Mouse (Mus musculus) liver, embryonic 11.5 days (tissue): ENCODE measurements around the gene Stk10. TPM values are rescaled to one million over a fixed set of nuclear protein-coding genes. Genes with fewer than 3 reads are reported as not detected.

Experiments used
- ATAC-seq: fragments of 200-750 bp; cut with Nextera tagmentation; replicated peaks from 2 replicates; pipeline ENCODE4 v1.8.0; 2017; ENCODE audit warnings: moderate number of reproducible peaks, mild to moderate bottlenecking, moderate TSS enrichment, moderate library complexity; ENCODE audit not compliant: low FRiP score
- DNase-seq: peaks from one replicate; pipeline ENCODE4 v3.0.0-alpha.2; 2017; ENCODE audit warnings: low spot score
- H3K27ac ChIP-seq: fragments of 300-500 bp; sonication (generic); 2 replicates; pipeline ENCODE4 v1.5.1; 2014; ENCODE audit warnings: mild to moderate bottlenecking, low read depth, low read length, control low read depth
- H3K27me3 ChIP-seq: fragments of 300-500 bp; sonication (generic); replicated peaks from 2 replicates; pipeline ENCODE4 v1.6.1; 2014; ENCODE audit warnings: low read length, mixed read lengths; ENCODE audit not compliant: control insufficient read depth, insufficient read depth
- H3K36me3 ChIP-seq: fragments of 300-500 bp; sonication (generic); 2 replicates; pipeline ENCODE4 v1.6.1; 2014; ENCODE audit warnings: mild to moderate bottlenecking, low read length, moderate library complexity, mixed read lengths; ENCODE audit not compliant: control insufficient read depth, insufficient read depth
- H3K4me1 ChIP-seq: fragments of 300-500 bp; sonication (generic); replicated peaks from 2 replicates; pipeline ENCODE4 v1.6.1; 2014; ENCODE audit warnings: low read length, mixed read lengths; ENCODE audit not compliant: control insufficient read depth, insufficient read depth
- H3K4me2 ChIP-seq: fragments of 300-500 bp; sonication (generic); 2 replicates; pipeline ENCODE4 v1.6.1; 2014; ENCODE audit warnings: mild to moderate bottlenecking, control low read depth, moderate library complexity
- H3K4me3 ChIP-seq: fragments of 300-500 bp; sonication (generic); 2 replicates; pipeline ENCODE4 v1.5.1; 2014; ENCODE audit warnings: low read depth, low read length, control low read depth
- H3K9ac ChIP-seq: fragments of 300-500 bp; sonication (generic); 2 replicates; pipeline ENCODE4 v1.6.1; 2014; ENCODE audit warnings: low read depth, low read length, control low read depth
- H3K9me3 ChIP-seq: fragments of 300-500 bp; sonication (generic); 2 replicates; pipeline ENCODE4 v1.6.1; 2016; ENCODE audit warnings: low read length, inconsistent platforms, mixed read lengths; ENCODE audit not compliant: control insufficient read depth
- WGBS: fragments of 180-500 bp; shearing (Covaris S2); extraction: QIAGEN DNeasy Blood & Tissue Kit; methylation state at CpG from one replicate; pipeline ENCODE4 v1.1.7; 2014; 5-methylcytosine and 5-hydroxymethylcytosine counted together
- polyA plus RNA-seq: library from polyadenylated mRNA; unstranded; fragments of >200 nt; fragmentation: Nextera tagmentation; extraction: Ambion mirVana; gene quantifications from 2 replicates; pipeline ENCODE4 v1.2.1, GENCODE M21; 2014

Stk10 gene
- polyA plus RNA-seq, 1 experiment from 2014 or later: 5.8 TPM

DNA sequence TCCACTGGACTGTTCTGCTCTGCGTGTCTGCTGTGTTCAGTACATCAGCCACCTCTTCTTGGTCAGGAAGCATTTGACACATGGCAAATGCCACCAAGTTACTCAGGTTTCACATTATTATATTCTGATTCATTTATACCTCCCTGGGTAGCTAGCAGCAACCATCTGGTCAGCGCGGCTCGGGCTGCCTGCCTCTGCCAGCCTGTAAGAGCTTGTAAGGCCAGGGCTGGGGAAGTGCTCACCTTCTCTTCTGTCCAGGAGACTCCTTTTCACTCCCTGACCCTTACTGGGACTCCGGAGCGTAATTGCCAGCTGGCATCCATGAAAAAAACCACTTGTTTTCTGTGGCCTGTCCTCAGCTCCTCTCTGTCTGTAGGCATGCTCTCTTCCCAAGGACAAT, 16.1 kb downstream of the Stk10 start:
- Histone ChIP-seq H3K27me3 (no peaks in the 10 kb centered on the region), H3K4me1 (peaks cover 30% of the 10 kb centered on the region), H3K4me2 (no peak overlapping the region), H3K27ac (no peak overlapping the region), H3K36me3 (peaks cover 2% of the 10 kb centered on the region; the same call in 1 of the 2 replicates), H3K9me3 (no peaks in the 10 kb centered on the region), H3K4me3 (no peak overlapping the region), H3K9ac (no peak overlapping the region)
- no peak for ATAC-seq
- WGBS: 90% methylated on average over 6 of the region's 6 CpGs
- no peak for DNase-seq

DNA sequence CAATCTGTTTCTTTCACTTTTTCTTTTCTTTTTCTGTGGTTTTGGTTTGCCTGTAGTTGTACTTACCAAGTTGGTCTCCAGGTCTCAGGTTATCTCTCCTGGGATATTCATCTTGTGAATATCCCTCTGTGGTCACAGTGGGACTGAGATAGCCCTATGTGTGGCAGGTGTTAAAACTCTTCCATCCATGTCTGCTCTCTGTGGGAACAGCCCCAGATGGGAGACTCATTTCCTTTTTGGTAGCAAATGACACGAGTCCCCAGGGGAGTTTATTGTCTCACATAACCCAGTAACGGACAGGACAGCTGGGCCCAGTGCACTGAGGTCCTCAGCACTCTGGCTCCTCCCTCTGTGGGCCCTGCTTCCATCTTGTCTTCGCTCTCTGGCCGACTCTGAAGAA, 17.0 kb downstream of the Stk10 start:
- DNase-seq (no peak), ATAC-seq (no peak)
- no peak overlapping the region for H3K4me2 ChIP-seq
- peaks cover 36% of the 10 kb centered on the region for H3K4me1 ChIP-seq
- no peak overlapping the region for H3K9ac ChIP-seq
- H3K9me3 ChIP-seq: no peaks in the 10 kb centered on the region
- no peaks in the 10 kb centered on the region for H3K27me3 ChIP-seq
- no peaks in the 10 kb centered on the region for H3K36me3 ChIP-seq
- no peak overlapping the region for H3K4me3 ChIP-seq
- H3K27ac ChIP-seq: no peak overlapping the region
- 66% methylated on average over 4 of the region's 4 CpGs for WGBS

DNA sequence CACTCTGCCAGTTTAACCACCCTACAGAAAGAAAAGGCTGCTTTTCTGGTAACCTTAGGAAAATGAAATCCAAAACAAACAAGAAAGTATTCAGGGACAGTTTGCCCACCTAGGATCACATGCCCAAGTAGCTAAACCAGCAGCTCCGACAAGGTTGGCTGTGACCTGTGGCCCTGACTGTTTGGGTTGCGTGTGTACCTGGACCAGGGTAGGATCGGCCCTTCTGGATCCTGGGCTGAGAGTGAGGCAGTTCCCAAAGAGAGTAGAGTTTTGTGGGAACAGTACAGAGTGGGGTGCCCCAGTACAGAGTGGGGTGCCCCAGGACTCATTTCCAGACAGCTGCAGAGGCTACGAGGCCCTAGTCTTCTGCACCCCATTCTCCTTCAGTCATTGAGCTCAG, 18.0 kb downstream of the Stk10 start:
- H3K9me3 ChIP-seq: no peaks in the 10 kb centered on the region
- no peaks in the 10 kb centered on the region for H3K27me3 ChIP-seq
- WGBS: 84% methylated on average over 4 of the region's 4 CpGs
- no peak for ATAC-seq
- H3K9ac ChIP-seq: no peak overlapping the region
- no peak for DNase-seq
- H3K4me1 ChIP-seq: peaks cover 39% of the 10 kb centered on the region
- H3K4me3 ChIP-seq: no peak overlapping the region
- no peaks in the 10 kb centered on the region for H3K36me3 ChIP-seq
- no peak overlapping the region for H3K4me2 ChIP-seq
- H3K27ac ChIP-seq: no peak overlapping the region

DNA sequence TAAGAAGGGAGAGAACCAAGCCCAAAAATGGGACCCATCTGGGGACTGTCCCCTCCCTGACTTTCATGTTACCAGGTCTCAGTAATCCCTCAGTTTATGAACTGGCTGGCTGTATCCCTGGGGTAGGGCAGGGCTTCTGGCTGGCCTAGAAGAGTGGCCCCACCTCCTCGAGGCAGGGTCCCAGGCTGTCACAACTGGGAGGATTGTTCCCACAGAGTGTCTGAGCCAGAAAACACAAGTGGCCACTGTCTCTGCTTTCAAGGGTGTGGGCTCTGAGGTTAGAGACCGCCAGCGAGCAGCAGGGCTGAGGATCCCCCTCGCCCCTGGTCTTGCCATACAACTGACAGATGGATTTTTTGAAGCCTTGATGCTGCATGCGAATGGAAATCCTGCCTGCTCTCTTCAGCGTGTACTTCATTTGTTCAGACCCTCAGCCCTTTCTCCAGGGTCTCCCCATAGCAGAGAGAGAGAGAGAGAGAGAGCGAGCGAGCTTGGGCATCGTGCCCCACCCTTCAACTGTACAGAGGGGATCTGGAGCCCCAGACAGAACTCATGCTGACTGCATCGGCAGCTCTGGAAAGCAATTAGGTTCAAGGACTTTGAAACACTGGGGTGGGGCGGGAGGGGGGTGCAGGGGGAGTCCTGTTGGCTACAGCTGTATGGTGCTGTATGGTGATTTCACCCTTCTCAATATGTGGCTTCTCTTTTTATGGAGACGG, 18.6 kb downstream of the Stk10 start:
- Histone ChIP-seq H3K9ac (no peak overlapping the region), H3K4me1 (peaks cover 39% of the 10 kb centered on the region)
- 69% methylated on average over 12 of the region's 12 CpGs for WGBS

DNA sequence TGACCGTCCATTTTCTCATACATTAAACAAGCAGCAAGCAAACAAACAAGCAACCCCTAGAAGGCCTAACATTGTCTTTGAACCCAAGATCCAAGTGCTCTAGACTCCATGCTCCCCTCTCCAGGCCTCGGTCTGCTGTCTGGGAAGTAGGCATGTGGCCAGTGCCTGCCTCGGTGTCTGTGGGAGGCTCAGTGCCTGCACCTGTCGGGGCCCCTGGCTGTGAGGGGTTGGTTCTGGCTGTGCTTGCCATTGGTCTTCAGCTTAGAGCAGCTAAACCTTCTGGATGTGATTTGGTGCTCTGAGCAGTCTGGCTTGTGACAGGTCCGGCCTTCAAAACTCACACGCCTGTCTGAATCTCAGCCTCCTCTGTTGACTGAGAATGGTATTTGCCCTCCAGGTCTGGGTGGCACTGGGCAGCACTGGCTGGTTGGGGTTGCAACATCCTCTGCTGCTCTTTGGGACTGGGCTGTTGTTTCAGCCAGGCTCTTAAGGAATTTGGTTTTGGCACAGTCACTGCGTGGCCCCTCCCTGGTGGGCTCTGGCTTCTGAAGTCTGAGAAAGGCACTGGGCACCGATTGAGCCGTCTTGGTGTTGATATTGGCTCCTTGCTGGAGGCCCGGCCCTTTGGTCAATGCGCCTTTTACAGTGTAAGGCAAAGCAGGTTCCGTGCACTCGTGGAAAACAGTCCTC, 19.4 kb downstream of the Stk10 start:
- H3K36me3 ChIP-seq: no peaks in the 10 kb centered on the region
- 0 out of 2 replicates have a peak, but pooled peaks have one; percentile 9 for ATAC-seq
- DNase-seq: no peak
- peak overlapping the region; percentile 52 for H3K27ac ChIP-seq
- no peak overlapping the region for H3K4me3 ChIP-seq
- H3K9ac ChIP-seq: no peak overlapping the region
- H3K4me1 ChIP-seq: peaks cover 39% of the 10 kb centered on the region
- no peaks in the 10 kb centered on the region for H3K9me3 ChIP-seq
- H3K4me2 ChIP-seq: no peak overlapping the region
- H3K27me3 ChIP-seq: no peaks in the 10 kb centered on the region
- WGBS: 64% methylated on average over 13 of the region's 13 CpGs

More for the DNA sequence above, 18.6 kb downstream of the Stk10 start:
- Histone ChIP-seq H3K27ac (peak overlapping the region; percentile 6; the same call in 1 of the 2 replicates), H3K27me3 (no peaks in the 10 kb centered on the region), H3K36me3 (no peaks in the 10 kb centered on the region), H3K4me3 (no peak overlapping the region), H3K9me3 (no peaks in the 10 kb centered on the region), H3K4me2 (no peak overlapping the region)
- ATAC-seq (no peak), DNase-seq (no peak)

DNA sequence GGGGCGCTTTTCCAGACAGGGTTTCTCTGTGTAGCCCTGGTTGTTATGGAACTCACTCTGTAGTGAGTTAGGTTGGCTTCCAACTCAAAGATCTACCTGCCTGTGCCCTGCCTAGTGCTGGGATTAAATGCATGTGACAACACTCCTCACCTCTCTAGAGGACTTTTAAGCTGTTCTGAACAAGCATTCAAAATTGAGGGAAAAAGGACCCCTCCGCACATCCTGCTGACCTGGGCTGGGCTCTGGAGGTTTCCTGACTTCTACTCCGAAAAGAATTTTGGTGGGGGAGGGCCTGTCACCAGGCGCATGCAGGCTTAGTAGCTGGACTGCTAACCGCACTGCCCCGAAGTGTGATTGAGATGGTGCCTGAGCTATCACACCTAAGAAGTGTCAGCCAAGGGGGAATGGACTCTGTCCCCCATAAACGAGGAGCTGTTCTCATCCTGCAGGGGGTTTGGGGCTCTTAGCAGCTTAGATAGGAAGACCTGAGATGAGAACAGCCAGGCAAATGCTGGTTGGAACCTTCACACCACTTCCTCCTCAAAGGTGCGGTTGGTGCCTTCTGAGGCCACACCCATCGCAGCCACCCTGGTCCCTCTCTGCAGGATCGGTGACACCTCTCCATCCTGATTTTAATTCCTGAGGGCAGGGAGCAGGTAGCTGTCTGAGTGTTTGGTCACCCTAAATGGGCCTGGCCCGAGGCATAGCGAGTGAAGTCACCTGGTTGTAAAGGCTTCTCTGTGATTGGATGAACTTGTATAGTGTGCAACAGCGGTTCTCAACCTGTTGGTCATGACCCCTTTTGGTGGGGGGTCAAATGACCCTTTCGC, 20.4 kb downstream of the Stk10 start:
- H3K9me3 ChIP-seq: no peaks in the 10 kb centered on the region
- H3K4me1 ChIP-seq: peaks cover 39% of the 10 kb centered on the region
- ATAC-seq (peak; percentile 14; the same call in 1 of the 2 replicates), DNase-seq (no peak)
- 36% methylated on average over 14 of the region's 14 CpGs for WGBS
- H3K36me3 ChIP-seq: no peaks in the 10 kb centered on the region
- no peak overlapping the region; the same call in 1 of the 2 replicates for H3K4me2 ChIP-seq
- H3K27ac ChIP-seq: 0 out of 2 replicates have a peak overlapping the region, but pooled peaks have one; percentile 52
- no peak overlapping the region for H3K4me3 ChIP-seq
- no peak overlapping the region for H3K9ac ChIP-seq
- no peaks in the 10 kb centered on the region for H3K27me3 ChIP-seq

DNA sequence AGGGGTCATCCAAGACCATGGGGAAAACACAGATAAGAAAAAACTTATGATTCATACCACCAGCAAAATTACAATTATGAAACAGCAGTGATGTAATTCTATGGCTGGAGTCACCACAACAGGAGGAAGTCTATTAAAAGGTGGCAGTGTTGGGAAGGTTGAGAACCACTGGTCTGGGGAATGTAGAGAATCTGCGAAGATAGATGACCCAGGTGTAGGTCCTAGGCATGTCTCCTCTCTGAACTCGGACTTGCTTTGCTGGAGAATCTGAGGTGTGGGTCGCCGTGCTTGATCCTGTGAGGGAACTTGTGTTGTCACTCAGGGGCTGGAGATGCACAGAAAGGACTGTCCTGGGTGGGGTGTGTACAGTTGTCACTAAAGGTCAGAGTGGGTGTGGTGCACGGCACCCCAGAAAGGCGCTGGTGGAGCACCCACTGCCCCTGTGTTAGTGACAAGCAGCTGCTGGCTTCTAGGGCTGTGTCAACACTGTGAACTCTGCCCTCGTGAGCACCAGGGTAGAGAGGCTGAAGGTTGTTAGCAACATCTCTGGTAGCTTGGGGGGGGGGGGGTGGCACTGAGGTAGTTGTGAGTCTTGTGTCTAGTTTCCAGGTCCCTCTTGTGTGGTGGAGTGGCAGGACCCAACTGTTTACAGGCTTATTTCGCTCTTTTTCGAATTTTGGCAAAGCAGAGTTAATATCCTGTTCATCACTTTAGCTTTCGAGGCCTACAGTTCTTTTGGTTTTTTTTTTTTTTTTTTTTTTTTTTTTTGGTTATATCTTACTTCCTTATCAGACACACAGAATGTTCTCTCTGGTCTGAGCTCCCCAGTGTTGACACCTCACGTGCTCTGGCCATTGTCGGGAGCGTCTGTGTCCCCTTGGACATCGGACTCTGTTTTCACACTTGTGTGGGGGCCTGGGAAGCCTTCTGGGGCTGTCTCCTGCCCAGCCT, 21.3 kb downstream of the Stk10 start:
- 57% methylated on average over 14 of the region's 14 CpGs for WGBS
- no peaks in the 10 kb centered on the region for H3K36me3 ChIP-seq
- H3K27me3 ChIP-seq: no peaks in the 10 kb centered on the region
- no peak overlapping the region for H3K4me3 ChIP-seq
- no peak overlapping the region for H3K27ac ChIP-seq
- no peak for DNase-seq
- H3K4me2 ChIP-seq: no peak overlapping the region; the same call in 1 of the 2 replicates
- ATAC-seq: peak; percentile 52
- H3K9me3 ChIP-seq: no peaks in the 10 kb centered on the region
- peaks cover 39% of the 10 kb centered on the region for H3K4me1 ChIP-seq
- 0 out of 2 replicates have a peak overlapping the region, but pooled peaks have one; percentile 25 for H3K9ac ChIP-seq
